ENCODE assay signal across 16 mouse cellular contexts in the genomic region with DNA sequence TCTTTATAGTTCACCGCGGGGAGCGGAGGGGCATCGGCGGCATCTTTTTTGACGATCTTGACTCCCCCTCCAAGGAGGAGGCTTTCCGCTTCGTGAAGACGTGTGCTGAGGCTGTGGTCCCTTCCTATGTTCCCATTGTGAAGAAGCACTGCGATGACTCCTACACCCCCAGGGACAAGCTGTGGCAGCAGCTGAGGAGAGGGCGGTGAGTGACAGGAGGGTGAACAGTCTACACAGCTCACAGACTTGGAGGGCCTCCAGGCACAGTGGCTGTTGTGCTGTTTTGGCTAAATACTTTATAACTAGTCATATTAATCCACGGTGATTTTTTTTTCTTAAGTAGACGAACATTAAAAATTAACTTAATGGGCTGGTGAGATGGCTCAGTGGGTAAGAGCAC. TPM values are rescaled to one million over a fixed set of nuclear protein-coding genes. Genes with fewer than 3 reads are reported as not detected.
A peak's percentile ranks its signal among the peaks of the same experiment; 100 is the strongest.
DNase-seq lines count a peak whose midpoint lies in the region; ATAC-seq and TF ChIP-seq lines count a peak whose summit lies in the region.
"Had no signal": no experiment of that assay in that cellular context is flagged by ENCODE, and none has a peak within 500 bp of the region (broad histone marks: within the 10 kb centered on the region; RNA-seq: fewer than 3 reads in every experiment).

No protein-coding gene starts in this region.

- H3K4me1 ChIP-seq in ES-Bruce4 (ENCODE audit: control insufficient read depth, insufficient read depth, low read length) = no peaks in the 10 kb centered on the region
- peaks cover 27% of the 10 kb centered on the region for H3K4me1 ChIP-seq in liver, embryonic 11.5 days (replicated peaks; ENCODE audit: control insufficient read depth, insufficient read depth, low read length)

- WGBS in liver, embryonic 11.5 days = 93% methylated on average over 13 of the region's 13 CpGs

- no peaks in the 10 kb centered on the region for H3K27me3 ChIP-seq in ES-Bruce4 (ENCODE audit: control insufficient read depth, insufficient read depth, low read length, poor library complexity, severe bottlenecking)
- no peaks in the 10 kb centered on the region for H3K27me3 ChIP-seq in liver, embryonic 11.5 days (replicated peaks; ENCODE audit: control insufficient read depth, insufficient read depth, low read length)
- H3K27me3 ChIP-seq: embryonic facial prominence, embryonic 13.5 days; hindbrain, embryonic 13.5 days; megakaryocyte, embryonic 14.5 days had no signal

- H3K4me3 ChIP-seq in ES-Bruce4 (ENCODE audit: low read depth, low read length) = peak overlapping the region; percentile 0; the same call in 1 of the 2 replicates
- H3K4me3 ChIP-seq in liver, embryonic 11.5 days (ENCODE audit: low read depth, low read length) = peak overlapping the region; percentile 100
- H3K4me3 ChIP-seq: embryonic facial prominence, embryonic 13.5 days; hindbrain, embryonic 13.5 days; megakaryocyte, embryonic 14.5 days; myocyte had no signal

- no peak for TF ChIP-seq EP300 in ES-Bruce4 (IDR thresholded peaks at IDR 0.05; ENCODE audit: insufficient read depth, low read depth, low read length)

- no peak for TF ChIP-seq CTCF in ES-Bruce4 (IDR thresholded peaks at IDR 0.05; ENCODE audit: low read depth, low read length)

- H3K4me2 ChIP-seq in liver, embryonic 11.5 days = peak overlapping the region; percentile 65
- H3K4me2 ChIP-seq: embryonic facial prominence, embryonic 13.5 days; hindbrain, embryonic 13.5 days had no signal

- no peak overlapping the region for H3K27ac ChIP-seq in ES-Bruce4 (ENCODE audit: insufficient read depth, low read length)
- H3K27ac ChIP-seq in liver, embryonic 11.5 days (ENCODE audit: low read depth, low read length) = no peak overlapping the region; the same call in 1 of the 2 replicates
- H3K27ac ChIP-seq: embryonic facial prominence, embryonic 13.5 days; hindbrain, embryonic 13.5 days had no signal

- no peak for TF ChIP-seq POLR2A in ES-Bruce4 (IDR thresholded peaks at IDR 0.05; ENCODE audit: insufficient read depth, low read length)

- H3K9ac ChIP-seq in ES-Bruce4 (ENCODE audit: low read depth, poor library complexity, severe bottlenecking) = no peak overlapping the region
- H3K9ac ChIP-seq in liver, embryonic 11.5 days (ENCODE audit: low read depth, low read length) = 0 out of 2 replicates have a peak overlapping the region, but pooled peaks have one; percentile 5
- H3K9ac ChIP-seq: embryonic facial prominence, embryonic 13.5 days; hindbrain, embryonic 13.5 days had no signal

- ATAC-seq in liver, embryonic 11.5 days (replicated peaks; ENCODE audit: low FRiP score) = no peak
- no peak for ATAC-seq in inflammation-experienced regulatory T-cells, adult 6 months

- H3K36me3 ChIP-seq in ES-Bruce4 (ENCODE audit: control insufficient read depth, insufficient read depth, low read length, poor library complexity, severe bottlenecking) = peaks cover 21% of the 10 kb centered on the region
- H3K36me3 ChIP-seq in liver, embryonic 11.5 days (ENCODE audit: control insufficient read depth, insufficient read depth, low read length) = peaks cover 46% of the 10 kb centered on the region

- peak; percentile 28 to 33 for DNase-seq in frontal cortex, adult 2 months (ENCODE audit: extremely low spot score in 1 of 2, low spot score in 1 of 2)
- DNase-seq in frontal cortex, postnatal 10 days (ENCODE audit: low spot score in 2 of 2) = no peak
- peak; percentile 56 for DNase-seq in kidney, postnatal 14 days
- DNase-seq in liver, embryonic 11.5 days (ENCODE audit: low spot score) = no peak
- DNase-seq in B cell, adult 2 months = no peak
- DNase-seq in left cerebral cortex, postnatal 14 days (ENCODE audit: low spot score in 2 of 2) = no peak
- DNase-seq: cerebellum, postnatal 25 days; lung, adult 2 months; thymus, adult 18-20 months had no signal

- H3K9me3 ChIP-seq in ES-Bruce4 (replicated peaks; ENCODE audit: control insufficient read depth, insufficient read depth, low read length, poor library complexity, severe bottlenecking) = no peaks in the 10 kb centered on the region
- no peaks in the 10 kb centered on the region for H3K9me3 ChIP-seq in liver, embryonic 11.5 days (ENCODE audit: control insufficient read depth, low read length)
- H3K9me3 ChIP-seq: embryonic facial prominence, embryonic 13.5 days; hindbrain, embryonic 13.5 days; megakaryocyte, embryonic 14.5 days had no signal

- intact Hi-C loops in left cerebral cortex, postnatal 14 days (cut with DNase I) = loop anchor here (5.0 kb wide), 1 partner anchor 727 kb away; no protein-coding TSS in a partner anchor

RNA-seq across cellular contexts. Expression of a gene that starts 5.2 kb away (rescaled TPM):
- polyA plus RNA-seq in frontal cortex, adult 2 months (2012; rRNA removed) = 26.8 and 27.6 TPM in 2 replicates
- 32.7 and 35.2 TPM in 2 replicates for polyA plus RNA-seq in ES-Bruce4 (2011; ENCODE audit: insufficient read depth, insufficient read length, low read depth, missing spikeins)
- 388 and 389 TPM in 2 replicates for polyA plus RNA-seq in liver, embryonic 11.5 days (2014; fragmentation: Nextera tagmentation; extraction: Ambion mirVana)
- 10 to 100 TPM; 38.9 to 52.3 (median 41.0) TPM for polyA plus RNA-seq in inflammation-experienced regulatory T-cells, adult 6 months (2017; shearing (Covaris generic))
- total RNA-seq in left cerebral cortex, postnatal 14 days (2021) = 10 to 100 TPM; 33.7 to 35.5 TPM

RNA-seq across cellular contexts. Expression of a gene that starts 36.7 kb away (rescaled TPM):
- not detected in 2 replicates for polyA plus RNA-seq in frontal cortex, adult 2 months (2012; rRNA removed)
- not detected in 2 replicates for polyA plus RNA-seq in ES-Bruce4 (2011; ENCODE audit: insufficient read depth, insufficient read length, low read depth, missing spikeins)
- polyA plus RNA-seq in liver, embryonic 11.5 days (2014; fragmentation: Nextera tagmentation; extraction: Ambion mirVana) = not detected in 2 replicates
- polyA plus RNA-seq in inflammation-experienced regulatory T-cells, adult 6 months (2017; shearing (Covaris generic)) = not detected
- total RNA-seq in left cerebral cortex, postnatal 14 days (2021) = not detected
- total RNA-seq: left cerebral cortex, adult 8-10 months had no signal
- polyA plus RNA-seq: embryonic facial prominence, embryonic 13.5 days; hindbrain, embryonic 13.5 days; lung, adult 2 months; myocyte had no signal

RNA-seq across cellular contexts. Expression of a gene that starts 43.6 kb away (rescaled TPM):
- 0.04 TPM in 1 of 2 replicates, not detected in the other for polyA plus RNA-seq in frontal cortex, adult 2 months (2012; rRNA removed)
- polyA plus RNA-seq in ES-Bruce4 (2011; ENCODE audit: insufficient read depth, insufficient read length, low read depth, missing spikeins) = not detected in 2 replicates
- not detected in 2 replicates for polyA plus RNA-seq in liver, embryonic 11.5 days (2014; fragmentation: Nextera tagmentation; extraction: Ambion mirVana)
- 10 to 100 TPM; 25.1 to 29.8 (median 28.5) TPM for polyA plus RNA-seq in inflammation-experienced regulatory T-cells, adult 6 months (2017; shearing (Covaris generic))
- total RNA-seq in left cerebral cortex, postnatal 14 days (2021) = not detected
- total RNA-seq: left cerebral cortex, adult 8-10 months had no signal
- polyA plus RNA-seq: hindbrain, embryonic 13.5 days; myocyte had no signal

RNA-seq across cellular contexts. Expression of a gene that starts 52.5 kb away (rescaled TPM):
- polyA plus RNA-seq in frontal cortex, adult 2 months (2012; rRNA removed) = 119 and 121 TPM in 2 replicates
- 51.6 and 53.9 TPM in 2 replicates for polyA plus RNA-seq in ES-Bruce4 (2011; ENCODE audit: insufficient read depth, insufficient read length, low read depth, missing spikeins)
- polyA plus RNA-seq in liver, embryonic 11.5 days (2014; fragmentation: Nextera tagmentation; extraction: Ambion mirVana) = 65.3 and 73.3 TPM in 2 replicates
- 100 to 1,000 TPM; 231 to 337 (median 232) TPM for polyA plus RNA-seq in inflammation-experienced regulatory T-cells, adult 6 months (2017; shearing (Covaris generic))
- 100 to 1,000 TPM; 108 to 121 TPM for total RNA-seq in left cerebral cortex, postnatal 14 days (2021)

RNA-seq across cellular contexts. Expression of a gene that starts 58.5 kb away (rescaled TPM):
- polyA plus RNA-seq in frontal cortex, adult 2 months (2012; rRNA removed) = not detected in 2 replicates
- not detected in 2 replicates for polyA plus RNA-seq in ES-Bruce4 (2011; ENCODE audit: insufficient read depth, insufficient read length, low read depth, missing spikeins)
- not detected in 2 replicates for polyA plus RNA-seq in liver, embryonic 11.5 days (2014; fragmentation: Nextera tagmentation; extraction: Ambion mirVana)
- not detected for polyA plus RNA-seq in inflammation-experienced regulatory T-cells, adult 6 months (2017; shearing (Covaris generic))
- not detected for total RNA-seq in left cerebral cortex, postnatal 14 days (2021)
- total RNA-seq: left cerebral cortex, adult 8-10 months had no signal
- polyA plus RNA-seq: embryonic facial prominence, embryonic 13.5 days; hindbrain, embryonic 13.5 days; lung, adult 2 months; myocyte had no signal

Comparison
In these comparisons a context has a peak if more than half of its experiments do, and no peak if none do; other contexts are left out.
1. DNase-seq: peak in frontal cortex, adult 2 months (2 of 2) and kidney, postnatal 14 days (single experiment); none in frontal cortex, postnatal 10 days (0 of 2), liver, embryonic 11.5 days (single experiment), B cell, adult 2 months (0 of 2) and left cerebral cortex, postnatal 14 days (0 of 2).
2. RNA of a gene that starts 43.6 kb away (polyA plus RNA-seq): 25.1 to 29.8 TPM in inflammation-experienced regulatory T-cells, adult 6 months; 0.04 TPM in frontal cortex, adult 2 months, not detected in ES-Bruce4 and not detected in liver, embryonic 11.5 days; every median in the first group is over 10 times any median in the second.